Mouse (Mus musculus) urinary bladder, adult 2 months (tissue): ENCODE data around the gene Trim3. TPM values are rescaled to one million over a fixed set of nuclear protein-coding genes. Genes with fewer than 3 reads are reported as not detected.

ENCODE experiments used
- DNase-seq: peaks from one replicate; pipeline ENCODE4 v3.0.0; 2022; ENCODE audit warnings: low spot score
- polyA plus RNA-seq: library from polyadenylated mRNA; depleted of rRNA; stranded (reverse); fragments of >200 nt; gene quantifications from 2 replicates; pipeline ENCODE4 v1.2.3, GENCODE M21; 2012; rRNA removed

Trim3 gene
- polyA plus RNA-seq, 1 experiment, result 57.0 TPM

DNA sequence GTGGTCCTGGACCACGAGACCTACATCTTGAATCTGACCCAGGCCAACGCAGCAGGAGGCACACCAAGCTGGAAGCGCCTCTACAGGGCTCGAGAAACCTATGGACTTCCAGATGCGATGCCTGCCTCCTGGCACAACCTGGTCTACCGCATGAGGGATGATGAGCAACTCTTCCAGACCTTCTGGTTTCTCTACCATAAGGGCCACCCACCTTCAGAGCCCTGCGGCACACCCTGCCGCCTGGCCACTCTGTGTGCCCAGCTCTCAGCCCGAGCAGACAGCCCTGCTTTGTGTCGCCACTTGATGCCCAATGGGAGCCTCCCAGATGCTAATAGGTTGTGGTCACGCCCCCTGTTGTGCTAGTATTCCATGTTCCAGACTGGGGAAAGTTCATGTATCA lies 75.7 kb downstream of the Trim3 start:
- no peak for DNase-seq

DNA sequence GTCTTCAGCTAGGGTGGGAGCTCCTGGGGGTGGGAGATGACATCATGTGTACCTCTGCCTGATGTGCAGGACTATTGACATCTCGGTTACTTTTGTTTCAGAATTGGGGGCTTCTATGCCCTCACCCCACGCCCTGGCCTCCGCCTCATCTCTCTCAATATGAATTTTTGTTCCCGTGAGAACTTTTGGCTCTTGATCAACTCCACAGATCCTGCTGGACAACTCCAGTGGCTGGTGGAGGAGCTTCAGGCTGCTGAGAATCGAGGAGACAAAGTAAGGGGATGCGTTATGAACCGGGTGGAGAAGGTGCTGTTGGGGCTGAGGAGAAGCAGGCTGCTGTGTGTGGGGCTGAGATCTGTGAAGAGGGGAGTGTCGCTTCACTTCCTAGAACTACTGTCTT lies 77.0 kb downstream of the Trim3 start:
- no peak for DNase-seq

GRCm38 (mm10) chr7:105555571-105555970 lies 77.8 kb downstream of the Trim3 start:
- no peak for DNase-seq

Other genes starting within 250 kb of the Trim3 start
- gene Fam160a2, start 233.5 kb downstream of the Trim3 start, polyA plus RNA-seq, result 28.4 and 31.5 TPM in 2 replicates
- gene Cnga4, start 229.0 kb downstream of the Trim3 start, polyA plus RNA-seq, result 0.04 and 0.10 TPM in 2 replicates
- not detected in 2 replicates for gene Cckbr, start 207.8 kb downstream of the Trim3 start, polyA plus RNA-seq
- 209 and 233 TPM in 2 replicates for gene Cavin3, start 151.3 kb downstream of the Trim3 start, polyA plus RNA-seq
- 31.3 and 38.4 TPM in 2 replicates for gene Smpd1, start 79.2 kb downstream of the Trim3 start, polyA plus RNA-seq
- gene Apbb1, start 51.9 kb downstream of the Trim3 start, polyA plus RNA-seq, result 36.9 and 42.2 TPM in 2 replicates
- 1.6 and 2.1 TPM in 2 replicates for gene Hpx, start 33.4 kb downstream of the Trim3 start, polyA plus RNA-seq
- gene Timm10b, start 6.5 kb upstream of the Trim3 start, polyA plus RNA-seq, result 90.1 and 108 TPM in 2 replicates
- gene Arfip2, start 6.8 kb upstream of the Trim3 start, polyA plus RNA-seq, result 92.6 and 125 TPM in 2 replicates
- 49.2 and 53.0 TPM in 2 replicates for gene Gm45799, start 7.0 kb upstream of the Trim3 start, polyA plus RNA-seq
- 5.1 and 5.5 TPM in 2 replicates for gene Dnhd1, start 17.3 kb upstream of the Trim3 start, polyA plus RNA-seq
- 488 and 618 TPM in 2 replicates for gene Ilk, start 103.0 kb upstream of the Trim3 start, polyA plus RNA-seq
- 17.0 and 17.1 TPM in 2 replicates for gene Rrp8, start 103.8 kb upstream of the Trim3 start, polyA plus RNA-seq
- gene Taf10, start 110.8 kb upstream of the Trim3 start, polyA plus RNA-seq, result 150 and 171 TPM in 2 replicates
- 130 and 144 TPM in 2 replicates for gene Tpp1, start 118.7 kb upstream of the Trim3 start, polyA plus RNA-seq
- 4.4 and 7.4 TPM in 2 replicates for gene Dchs1, start 154.1 kb upstream of the Trim3 start, polyA plus RNA-seq
- gene Mrpl17, start 177.5 kb upstream of the Trim3 start, polyA plus RNA-seq, result 218 and 233 TPM in 2 replicates